Mouse (Mus musculus): ENCODE data around the gene Gm5148. TPM values are rescaled to one million over a fixed set of nuclear protein-coding genes. Genes with fewer than 3 reads are reported as not detected.

Gm5148 gene
- 0.50 TPM for total RNA-seq (2023)

GRCm38 (mm10) chr3:37724171-37724804 is at the start of gene Gm5148:
Gene Gm5148, minus strand, starts transcription at chr3:37724490.

Other genes with a start within 250 kb of the Gm5148 start
- gene Spry1, start 84.5 kb downstream of the Gm5148 start, total RNA-seq (2023), result 5.5 TPM